Mouse (Mus musculus): ENCODE results near the gene Myom1.

GRCm38 (mm10) chr17:71135108-71135507, 132.7 kb downstream of the Myom1 start:
- TF ChIP-seq CTCF (conservative IDR thresholded peaks at IDR 0.05; ENCODE audit: low read length) (no peak), NANOG (IDR thresholded peaks at IDR 0.05; ENCODE audit: borderline replicate concordance, low read length) (no peak)
